Mouse (Mus musculus) cortical plate, adult 2 months (tissue): Measurements from ENCODE around the gene Krtap24-1.

Source experiments
- CTCF ChIP-seq: fragments of 200-500 bp; IDR thresholded peaks from 2 replicates; pipeline ENCODE4 v1.5.1; 2011; ENCODE audit warnings: mild to moderate bottlenecking, control low read depth, low read length; ENCODE audit not compliant: insufficient read depth; ENCODE audit errors: extremely low read depth
- POLR2A ChIP-seq: fragments of 200-500 bp; IDR thresholded peaks from 2 replicates; pipeline ENCODE4 v1.6.1; 2011; ENCODE audit warnings: mild to moderate bottlenecking, low read length, control low read depth; ENCODE audit not compliant: insufficient read depth; ENCODE audit errors: extremely low read depth

DNA sequence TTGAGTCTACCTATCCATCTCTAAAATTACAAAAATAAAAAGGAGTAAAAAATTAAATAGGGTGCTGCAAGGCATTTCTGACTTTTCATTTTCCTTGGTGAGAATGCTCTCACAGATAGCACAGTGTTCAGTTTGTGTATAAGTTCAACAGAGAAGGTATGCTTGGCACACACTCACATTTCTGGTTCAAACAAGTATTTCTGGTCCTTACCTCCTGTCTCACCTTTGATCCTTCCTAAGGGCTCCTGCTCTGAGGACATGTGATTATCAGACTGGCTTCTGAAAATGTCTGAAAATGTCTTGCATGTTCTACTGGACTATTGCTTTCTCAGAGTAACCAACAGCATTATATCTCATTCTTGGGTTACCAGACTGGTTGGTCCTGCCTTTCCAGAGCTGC lies 41.9 kb downstream of the Krtap24-1 start:
- TF ChIP-seq CTCF = no peak
- TF ChIP-seq POLR2A = no peak
